14 mouse cellular contexts compared by ENCODE assay signal in genomic region chr7:56590904-56591303, GRCm38 (mm10).
DNase-seq lines count a peak whose midpoint lies in the region; ATAC-seq lines count a peak whose summit lies in the region.
"Had no signal": no experiment of that assay in that cellular context is flagged by ENCODE, and none has a peak within 500 bp of the region (broad histone marks: within the 10 kb centered on the region; RNA-seq: fewer than 3 reads in every experiment).

No protein-coding gene starts in this region.

- ATAC-seq in forebrain, embryonic 11.5 days (replicated peaks; ENCODE audit: low FRiP score): peak; percentile 84
- 0 out of 2 replicates have a peak, but pooled peaks have one; percentile 56 for ATAC-seq in embryonic facial prominence, embryonic 12.5 days (ENCODE audit: insufficient number of reproducible peaks, insufficient read depth, low FRiP score, low TSS enrichment)
- ATAC-seq in hindbrain, embryonic 16.5 days: peak; percentile 96
- peak; percentile 77 for ATAC-seq in neural tube, embryonic 13.5 days (ENCODE audit: low read depth)
- ATAC-seq: liver, embryonic 12.5 days; lung, postnatal 0 days had no signal

- DNase-seq in forebrain, embryonic 11.5 days (ENCODE audit: low spot score): no peak
- no peak for DNase-seq in forebrain, embryonic 10.5 days (ENCODE audit: extremely low spot score, low spot score)
- DNase-seq in liver: no peak
- no peak for DNase-seq in spleen, adult 18-20 months
- no peak for DNase-seq in lung, postnatal 4 days
- DNase-seq: cerebellum, adult 8-10 months; heart, postnatal 14 days; kidney, adult 11 months; kidney, postnatal 4 days had no signal

- H3K9me3 ChIP-seq in forebrain, embryonic 11.5 days (ENCODE audit: control insufficient read depth, low read length): no peaks in the 10 kb centered on the region
- H3K9me3 ChIP-seq in forebrain, embryonic 10.5 days: no peaks in the 10 kb centered on the region
- no peaks in the 10 kb centered on the region for H3K9me3 ChIP-seq in embryonic facial prominence, embryonic 12.5 days
- H3K9me3 ChIP-seq in hindbrain, embryonic 16.5 days (ENCODE audit: control insufficient read depth, low read length): no peaks in the 10 kb centered on the region
- no peaks in the 10 kb centered on the region for H3K9me3 ChIP-seq in neural tube, embryonic 13.5 days
- H3K9me3 ChIP-seq: liver, embryonic 12.5 days had no signal

- WGBS in forebrain, embryonic 11.5 days: 39% methylated on average over 4 of the region's 4 CpGs
- 43% methylated on average over 4 of the region's 4 CpGs for whole genome bisulfite sequencing in forebrain, embryonic 10.5 days
- WGBS in embryonic facial prominence, embryonic 12.5 days: 50% methylated on average over 4 of the region's 4 CpGs
- WGBS in hindbrain, embryonic 16.5 days: 16% methylated on average over 4 of the region's 4 CpGs
- 22% methylated on average over 4 of the region's 4 CpGs for WGBS in neural tube, embryonic 13.5 days

- H3K27me3 ChIP-seq in forebrain, embryonic 11.5 days (ENCODE audit: control insufficient read depth, insufficient read depth, low read length): no peaks in the 10 kb centered on the region
- H3K27me3 ChIP-seq in forebrain, embryonic 10.5 days (ENCODE audit: poor library complexity, severe bottlenecking): no peaks in the 10 kb centered on the region
- no peaks in the 10 kb centered on the region for H3K27me3 ChIP-seq in embryonic facial prominence, embryonic 12.5 days
- no peaks in the 10 kb centered on the region for H3K27me3 ChIP-seq in hindbrain, embryonic 16.5 days (replicated peaks; ENCODE audit: control insufficient read depth, insufficient read depth, low read length)
- H3K27me3 ChIP-seq in neural tube, embryonic 13.5 days: no peaks in the 10 kb centered on the region
- H3K27me3 ChIP-seq: liver, embryonic 12.5 days had no signal

- no peak overlapping the region for H3K4me2 ChIP-seq in forebrain, embryonic 11.5 days (ENCODE audit: low read depth, low read length, severe bottlenecking)
- no peak overlapping the region for H3K4me2 ChIP-seq in embryonic facial prominence, embryonic 12.5 days (replicated peaks)
- H3K4me2 ChIP-seq in hindbrain, embryonic 16.5 days (ENCODE audit: low read length): no peak overlapping the region
- no peak overlapping the region for H3K4me2 ChIP-seq in neural tube, embryonic 13.5 days
- H3K4me2 ChIP-seq: liver, embryonic 12.5 days had no signal

- H3K9ac ChIP-seq in forebrain, embryonic 11.5 days (ENCODE audit: low read length): no peak overlapping the region
- no peak overlapping the region for H3K9ac ChIP-seq in embryonic facial prominence, embryonic 12.5 days
- H3K9ac ChIP-seq in hindbrain, embryonic 16.5 days (ENCODE audit: low read depth, low read length): no peak overlapping the region
- H3K9ac ChIP-seq in neural tube, embryonic 13.5 days: no peak overlapping the region
- H3K9ac ChIP-seq: liver, embryonic 12.5 days had no signal

- H3K4me1 ChIP-seq in forebrain, embryonic 11.5 days (replicated peaks; ENCODE audit: control insufficient read depth, insufficient read depth, low read length): no peaks in the 10 kb centered on the region
- H3K4me1 ChIP-seq in forebrain, embryonic 10.5 days: peaks cover 14% of the 10 kb centered on the region
- no peaks in the 10 kb centered on the region for H3K4me1 ChIP-seq in embryonic facial prominence, embryonic 12.5 days
- no peaks in the 10 kb centered on the region; the same call in 1 of the 2 replicates for H3K4me1 ChIP-seq in hindbrain, embryonic 16.5 days (ENCODE audit: control insufficient read depth, insufficient read depth, low read depth, low read length)
- peaks cover 10% of the 10 kb centered on the region for H3K4me1 ChIP-seq in neural tube, embryonic 13.5 days (replicated peaks)
- H3K4me1 ChIP-seq: liver, embryonic 12.5 days had no signal

- H3K4me3 ChIP-seq in forebrain, embryonic 11.5 days (ENCODE audit: low read depth, low read length): no peak overlapping the region
- no peak overlapping the region for H3K4me3 ChIP-seq in forebrain, embryonic 10.5 days
- no peak overlapping the region for H3K4me3 ChIP-seq in embryonic facial prominence, embryonic 12.5 days
- H3K4me3 ChIP-seq in hindbrain, embryonic 16.5 days (ENCODE audit: low read length): no peak overlapping the region
- H3K4me3 ChIP-seq in neural tube, embryonic 13.5 days: no peak overlapping the region
- H3K4me3 ChIP-seq: liver, embryonic 12.5 days had no signal

- H3K36me3 ChIP-seq in forebrain, embryonic 11.5 days (ENCODE audit: control insufficient read depth, insufficient read depth, low read length): no peaks in the 10 kb centered on the region
- no peaks in the 10 kb centered on the region for H3K36me3 ChIP-seq in forebrain, embryonic 10.5 days (replicated peaks)
- no peaks in the 10 kb centered on the region for H3K36me3 ChIP-seq in embryonic facial prominence, embryonic 12.5 days
- no peaks in the 10 kb centered on the region for H3K36me3 ChIP-seq in hindbrain, embryonic 16.5 days (ENCODE audit: control insufficient read depth, insufficient read depth, low read length)
- H3K36me3 ChIP-seq in neural tube, embryonic 13.5 days: no peaks in the 10 kb centered on the region
- H3K36me3 ChIP-seq: liver, embryonic 12.5 days had no signal

- H3K27ac ChIP-seq in forebrain, embryonic 11.5 days (ENCODE audit: low read depth, low read length): no peak overlapping the region
- H3K27ac ChIP-seq in forebrain, embryonic 10.5 days: no peak overlapping the region
- no peak overlapping the region for H3K27ac ChIP-seq in embryonic facial prominence, embryonic 12.5 days
- no peak overlapping the region for H3K27ac ChIP-seq in hindbrain, embryonic 16.5 days (ENCODE audit: low read depth, low read length)
- H3K27ac ChIP-seq in neural tube, embryonic 13.5 days (replicated peaks): no peak overlapping the region
- H3K27ac ChIP-seq: liver, embryonic 12.5 days had no signal
